Mouse (Mus musculus) C2C12 (cell line): ENCODE data around the gene Map3k20. TPM values are rescaled to one million over a fixed set of nuclear protein-coding genes. Genes with fewer than 3 reads are reported as not detected.

Experiments used
- H3K27me3 ChIP-seq: one replicate; pipeline ENCODE4 v1.6.1; 2011; ENCODE audit not compliant: control insufficient read depth, insufficient read depth, insufficient read length
- H3K36me3 ChIP-seq: one replicate; pipeline ENCODE4 v1.6.1; 2011; ENCODE audit not compliant: control insufficient read depth, insufficient read depth
- H3K4me3 ChIP-seq: one replicate; pipeline ENCODE4 v1.5.1; 2011; ENCODE audit warnings: mild to moderate bottlenecking, control low read depth; ENCODE audit not compliant: poor library complexity, insufficient read depth, severe bottlenecking
- H3K79me2 ChIP-seq: one replicate; pipeline ENCODE4 v1.6.1; 2011; ENCODE audit not compliant: control insufficient read depth, insufficient read depth
- H3K79me3 ChIP-seq: one replicate; pipeline ENCODE4 v1.6.1; 2011; ENCODE audit warnings: low read depth, control low read depth
- H3ac ChIP-seq: one replicate; pipeline ENCODE3; 2011; ENCODE audit warnings: low read depth; ENCODE audit not compliant: control insufficient read depth, insufficient read length
- CEBPB ChIP-seq: IDR thresholded peaks from one replicate; pipeline ENCODE4 v1.6.1; 2011; ENCODE audit warnings: low read depth, mild to moderate bottlenecking, control low read depth, moderate library complexity
- CTCF ChIP-seq: IDR thresholded peaks from one replicate; pipeline ENCODE4 v1.5.1; 2011; ENCODE audit not compliant: control insufficient read depth, insufficient read depth, insufficient read length
- FOSL1 ChIP-seq: IDR thresholded peaks from one replicate; pipeline ENCODE4 v1.8.0; 2011; ENCODE audit warnings: mild to moderate bottlenecking, low read length; ENCODE audit not compliant: poor library complexity, insufficient read depth, severe bottlenecking
- MAX ChIP-seq: IDR thresholded peaks from one replicate; pipeline ENCODE4 v1.6.1; 2011; ENCODE audit warnings: mild to moderate bottlenecking, control low read depth
- MYOD1 ChIP-seq: IDR thresholded peaks from one replicate; pipeline ENCODE4 v1.6.1; 2011; ENCODE audit warnings: low read depth; ENCODE audit not compliant: control insufficient read depth, insufficient read length
- MYOG ChIP-seq: IDR thresholded peaks from one replicate; pipeline ENCODE4 v1.6.1; 2011; ENCODE audit not compliant: control insufficient read depth, insufficient read length; ENCODE audit errors: extremely low read depth
- USF1 ChIP-seq: IDR thresholded peaks from one replicate; pipeline ENCODE4 v1.6.1; 2011; ENCODE audit warnings: low read depth, mild to moderate bottlenecking, control low read depth, moderate library complexity
- polyA plus RNA-seq: library from polyadenylated mRNA; unstranded; fragments of >200 nt; fragmentation: generic; extraction: Trizol; gene quantifications from one replicate; pipeline ENCODE4 v1.2.1, GENCODE M21; 2012; ENCODE audit warnings: missing spikeins

Map3k20 gene
- polyA plus RNA-seq, 1 experiment: 19.5 TPM

GRCm38 (mm10) chr2:72475797-72476485 lies 190.5 kb downstream of the Map3k20 start, which contains the start of gene Cdca7:
Cdca7 (plus strand) TSS chr2:72476159.
- TF ChIP-seq CTCF (no peak), MAX (peak; percentile 58), MYOG (no peak), MYOD1 (no peak), FOSL1 (no peak), USF1 (peak; percentile 18), CEBPB (no peak)
- H3K79me3 ChIP-seq: peaks cover 38% of the 10 kb centered on the region
- peak within 1 kb of the TSS; percentile 98 for H3ac ChIP-seq
- H3K79me2 ChIP-seq: peaks cover 48% of the 10 kb centered on the region
- H3K27me3 ChIP-seq: no peaks in the 10 kb centered on the region
- H3K4me3 ChIP-seq: peak within 1 kb of the TSS; percentile 72
- H3K36me3 ChIP-seq: peaks cover 36% of the 10 kb centered on the region

GRCm38 (mm10) chr2:72476486-72477211 lies 191.2 kb downstream of the Map3k20 start:
- peak overlapping the region; percentile 98 for H3ac ChIP-seq
- H3K4me3 ChIP-seq: peak overlapping the region; percentile 72
- TF ChIP-seq MAX (peak; percentile 78), USF1 (no peak), CEBPB (no peak)
- peaks cover 44% of the 10 kb centered on the region for H3K36me3 ChIP-seq
- H3K79me2 ChIP-seq: peaks cover 48% of the 10 kb centered on the region
- peaks cover 38% of the 10 kb centered on the region for H3K79me3 ChIP-seq
- H3K27me3 ChIP-seq: no peaks in the 10 kb centered on the region

- TF ChIP-seq MYOD1 (no peak), CTCF (no peak), MYOG (no peak), CEBPB (no peak), USF1 (no peak), MAX (no peak)
- H3K79me2 ChIP-seq: peaks cover 48% of the 10 kb centered on the region
- peaks cover 49% of the 10 kb centered on the region for H3K36me3 ChIP-seq
Measured at GRCm38 (mm10) chr2:72477221-72477620, 191.8 kb downstream of the Map3k20 start.

GRCm38 (mm10) chr2:72478176-72478575 lies 192.7 kb downstream of the Map3k20 start:
- H3K27me3 ChIP-seq: no peaks in the 10 kb centered on the region
- H3K79me2 ChIP-seq: peaks cover 48% of the 10 kb centered on the region
- no peak for TF ChIP-seq CEBPB
- no peak for TF ChIP-seq MAX
- no peak for TF ChIP-seq CTCF
- no peak for TF ChIP-seq MYOG
- TF ChIP-seq MYOD1: no peak
- TF ChIP-seq FOSL1: no peak
- TF ChIP-seq USF1: no peak
- H3K79me3 ChIP-seq: peaks cover 38% of the 10 kb centered on the region
- no peak overlapping the region for H3ac ChIP-seq
- H3K36me3 ChIP-seq: peaks cover 59% of the 10 kb centered on the region
- no peak overlapping the region for H3K4me3 ChIP-seq

More at GRCm38 (mm10) chr2:72477221-72477620, 191.8 kb downstream of the Map3k20 start:
- peaks cover 38% of the 10 kb centered on the region for H3K79me3 ChIP-seq
- peak overlapping the region; percentile 72 for H3K4me3 ChIP-seq
- H3K27me3 ChIP-seq: no peaks in the 10 kb centered on the region
- H3ac ChIP-seq: peak overlapping the region; percentile 98

GRCm38 (mm10) chr2:72478921-72479320 lies 193.5 kb downstream of the Map3k20 start:
- Histone ChIP-seq H3K27me3 (no peaks in the 10 kb centered on the region), H3K79me3 (peaks cover 38% of the 10 kb centered on the region), H3K36me3 (peaks cover 66% of the 10 kb centered on the region), H3ac (no peak overlapping the region), H3K4me3 (no peak overlapping the region), H3K79me2 (peaks cover 48% of the 10 kb centered on the region)
- no peak for TF ChIP-seq USF1
- TF ChIP-seq MYOD1: no peak
- TF ChIP-seq CTCF: no peak
- no peak for TF ChIP-seq MAX
- no peak for TF ChIP-seq CEBPB
- no peak for TF ChIP-seq FOSL1
- no peak for TF ChIP-seq MYOG
